ENCODE assay signal across 23 mouse cellular contexts in genomic region chr9:48754418-48754817, GRCm38 (mm10).
"Had no signal": no experiment of that assay in that cellular context is flagged by ENCODE, and none has a peak within 500 bp of the region (broad histone marks: within the 10 kb centered on the region; RNA-seq: fewer than 3 reads in every experiment).

No protein-coding gene starts in this region.

- H3K9ac ChIP-seq: forebrain, embryonic 15.5 days; forebrain, postnatal 0 days; heart, embryonic 13.5 days; heart, embryonic 15.5 days; hindbrain, embryonic 12.5 days; hindbrain, embryonic 15.5 days; kidney, embryonic 15.5 days; limb, embryonic 13.5 days; limb, embryonic 15.5 days; liver, embryonic 12.5 days; liver, embryonic 14.5 days had no signal

- ATAC-seq: forebrain, embryonic 15.5 days; forebrain, postnatal 0 days; hindbrain, postnatal 0 days; intestine, embryonic 16.5 days; liver, embryonic 12.5 days had no signal

- H3K4me3 ChIP-seq: forebrain, embryonic 15.5 days; heart, embryonic 13.5 days; heart, embryonic 15.5 days; hindbrain, embryonic 12.5 days; hindbrain, embryonic 15.5 days; kidney, embryonic 15.5 days; limb, embryonic 13.5 days; limb, embryonic 15.5 days; liver, embryonic 12.5 days had no signal

- H3K4me2 ChIP-seq: forebrain, embryonic 15.5 days; heart, embryonic 13.5 days; heart, embryonic 15.5 days; hindbrain, embryonic 12.5 days; hindbrain, embryonic 15.5 days; kidney, embryonic 15.5 days; limb, embryonic 13.5 days; limb, embryonic 15.5 days; liver, embryonic 12.5 days had no signal

- H3K27me3 ChIP-seq: forebrain, embryonic 15.5 days; heart, embryonic 13.5 days; heart, embryonic 15.5 days; hindbrain, embryonic 12.5 days; hindbrain, embryonic 15.5 days had no signal

- H3K36me3 ChIP-seq: forebrain, embryonic 15.5 days; heart, embryonic 13.5 days; heart, embryonic 15.5 days; hindbrain, embryonic 12.5 days; hindbrain, embryonic 15.5 days; kidney, embryonic 15.5 days; limb, embryonic 13.5 days; limb, embryonic 15.5 days; liver, embryonic 12.5 days had no signal

- H3K27ac ChIP-seq: forebrain, embryonic 15.5 days; heart, embryonic 13.5 days; heart, embryonic 15.5 days; hindbrain, embryonic 12.5 days; hindbrain, embryonic 15.5 days; hindbrain, postnatal 0 days; kidney, postnatal 0 days; limb, embryonic 13.5 days; limb, embryonic 15.5 days; liver, embryonic 12.5 days; liver, embryonic 14.5 days had no signal

- H3K9me3 ChIP-seq: forebrain, embryonic 15.5 days; heart, embryonic 13.5 days; heart, embryonic 15.5 days; hindbrain, embryonic 12.5 days; hindbrain, embryonic 15.5 days; kidney, embryonic 15.5 days; limb, embryonic 13.5 days; limb, embryonic 15.5 days; liver, embryonic 12.5 days had no signal

- DNase-seq: forebrain, postnatal 0 days; gastrocnemius, postnatal 14 days; gastrocnemius, postnatal 36 days; kidney, adult 11 months; kidney, adult 2 months; kidney, adult 9 months; kidney, postnatal 14 days; kidney, postnatal 36 days; layer of hippocampus, postnatal 36 days; left cerebral cortex, postnatal 4 days had no signal
